Mouse (Mus musculus) myocyte (in vitro differentiated cells): ENCODE data around the gene Brd3os. TPM values are rescaled to one million over a fixed set of nuclear protein-coding genes. Genes with fewer than 3 reads are reported as not detected.

Experiments used
- H3K27me3 ChIP-seq: one replicate; pipeline ENCODE4 v1.6.1; 2011; ENCODE audit not compliant: control insufficient read depth, insufficient read depth, insufficient read length
- H3K36me3 ChIP-seq: one replicate; pipeline ENCODE4 v1.6.1; 2011; ENCODE audit not compliant: control insufficient read depth, insufficient read depth
- H3K4me2 ChIP-seq: one replicate; pipeline ENCODE4 v1.6.1; 2011; ENCODE audit warnings: low read depth, control low read depth
- H3K4me3 ChIP-seq: one replicate; pipeline ENCODE4 v1.5.1; 2011; ENCODE audit warnings: mild to moderate bottlenecking, control low read depth, moderate library complexity
- H3K79me2 ChIP-seq: one replicate; pipeline ENCODE4 v1.6.1; 2011; ENCODE audit not compliant: control insufficient read depth, insufficient read depth
- H3ac ChIP-seq: one replicate; pipeline ENCODE4 v1.6.1; 2011; ENCODE audit not compliant: control insufficient read depth, insufficient read length
- CEBPB ChIP-seq: IDR thresholded peaks from 2 replicates; pipeline ENCODE4 v1.6.1; 2011; ENCODE audit warnings: mild to moderate bottlenecking, moderate library complexity; ENCODE audit not compliant: poor library complexity, insufficient read depth, severe bottlenecking
- E2F4 ChIP-seq: IDR thresholded peaks from one replicate; pipeline ENCODE4 v1.6.1; 2011; ENCODE audit warnings: mild to moderate bottlenecking, control low read depth, moderate library complexity; ENCODE audit not compliant: insufficient read depth
- MAX ChIP-seq: IDR thresholded peaks from one replicate; pipeline ENCODE4 v1.6.1; 2011; ENCODE audit warnings: low read depth, mild to moderate bottlenecking, control low read depth
- MYOD1 ChIP-seq, 3 experiments: IDR thresholded peaks; one replicate each; pipeline ENCODE4 v1.6.1; 2011; ENCODE audit warnings: control low read depth in 2 of 3, low read depth in 2 of 3, mild to moderate bottlenecking in 2 of 3, moderate library complexity in 1 of 3; ENCODE audit not compliant: insufficient read length in 2 of 3, control insufficient read depth in 1 of 3
- MYOG ChIP-seq, 3 experiments: IDR thresholded peaks; one replicate each; pipeline ENCODE4 v1.6.1; 2011; ENCODE audit warnings: control low read depth in 2 of 3, low read depth in 2 of 3, mild to moderate bottlenecking in 2 of 3; ENCODE audit not compliant: insufficient read length in 2 of 3, control insufficient read depth in 1 of 3, insufficient read depth in 1 of 3
- POLR2A ChIP-seq: IDR thresholded peaks from one replicate; pipeline ENCODE4 v1.6.1; 2011; ENCODE audit warnings: low read depth, mild to moderate bottlenecking, control low read depth, moderate library complexity; ENCODE audit not compliant: insufficient read length
- POLR2AphosphoS2 ChIP-seq: IDR thresholded peaks from one replicate; pipeline ENCODE4 v1.6.1; 2011; ENCODE audit warnings: low read depth, control low read depth; ENCODE audit not compliant: insufficient read length
- REST ChIP-seq: IDR thresholded peaks from one replicate; pipeline ENCODE4 v1.6.1; 2011; ENCODE audit warnings: mild to moderate bottlenecking, control low read depth, moderate library complexity; ENCODE audit not compliant: insufficient read depth, insufficient read length
- SRF ChIP-seq: IDR thresholded peaks from one replicate; pipeline ENCODE4 v1.6.1; 2011; ENCODE audit warnings: low read depth; ENCODE audit not compliant: control insufficient read depth, insufficient read length
- TCF12 ChIP-seq: IDR thresholded peaks from one replicate; pipeline ENCODE4 v1.6.1; 2011; ENCODE audit warnings: mild to moderate bottlenecking, control low read depth; ENCODE audit not compliant: poor library complexity, insufficient read depth, severe bottlenecking
- TCF3 ChIP-seq: IDR thresholded peaks from one replicate; pipeline ENCODE4 v1.6.1; 2011; ENCODE audit warnings: low read depth, control low read depth; ENCODE audit not compliant: insufficient read length
- USF1 ChIP-seq: IDR thresholded peaks from one replicate; pipeline ENCODE4 v1.6.1; 2011; ENCODE audit warnings: low read depth, mild to moderate bottlenecking, control low read depth, moderate library complexity
- polyA plus RNA-seq: library from polyadenylated mRNA; unstranded; fragments of >200 nt; fragmentation: generic; extraction: Trizol; gene quantifications from one replicate; pipeline ENCODE4 v1.2.1, GENCODE M21; 2012; ENCODE audit warnings: missing spikeins

Gene Brd3os
- polyA plus RNA-seq, 1 experiment, result 28.7 TPM

- H3K4me2 ChIP-seq, result peak overlapping the region; percentile 43
- H3ac ChIP-seq, result no peak overlapping the region
- H3K36me3 ChIP-seq, result peaks cover 5% of the 10 kb centered on the region
- TF ChIP-seq CEBPB (no peak), MYOD1 (IDR thresholded peaks at IDR 0.05; ENCODE audit: control insufficient read depth in 1 of 3, insufficient read length in 2 of 3, low read depth in 2 of 3) (peak; percentile 67 to 86 (median 84)), TCF12 (peak; percentile 80), POLR2A (no peak), MYOG (IDR thresholded peaks at IDR 0.05; ENCODE audit: control insufficient read depth in 1 of 3, insufficient read depth in 1 of 3, insufficient read length in 2 of 3, low read depth in 2 of 3) (peak; percentile 75 to 95 (median 81)), TCF3 (peak; percentile 35), MAX (no peak), E2F4 (no peak), SRF (no peak)
- no peak overlapping the region for H3K4me3 ChIP-seq
- H3K79me2 ChIP-seq, result peaks cover 86% of the 10 kb centered on the region
- no peaks in the 10 kb centered on the region for H3K27me3 ChIP-seq
Observed at GRCm38 (mm10) chr2:27471170-27471584, 29.1 kb downstream of the Brd3os start.

GRCm38 (mm10) chr2:27473061-27473765, 31.1 kb downstream of the Brd3os start:
- Histone ChIP-seq H3K79me2 (peaks cover 65% of the 10 kb centered on the region), H3K36me3 (no peaks in the 10 kb centered on the region), H3K4me3 (peak overlapping the region; percentile 63), H3ac (no peak overlapping the region), H3K4me2 (peak overlapping the region; percentile 96), H3K27me3 (no peaks in the 10 kb centered on the region)
- TF ChIP-seq MAX, result no peak
- TF ChIP-seq MYOD1 (IDR thresholded peaks at IDR 0.05; ENCODE audit: control insufficient read depth in 1 of 3, insufficient read length in 2 of 3, low read depth in 2 of 3), result peak in 1 of 3 experiments; percentile 8

GRCm38 (mm10) chr2:27473911-27474310, 31.8 kb downstream of the Brd3os start:
- Histone ChIP-seq H3K4me3 (peak overlapping the region; percentile 63), H3ac (peak overlapping the region; percentile 86), H3K79me2 (peaks cover 58% of the 10 kb centered on the region), H3K36me3 (no peaks in the 10 kb centered on the region), H3K4me2 (peak overlapping the region; percentile 96), H3K27me3 (no peaks in the 10 kb centered on the region)
- no peak for TF ChIP-seq CEBPB
- TF ChIP-seq TCF3, result no peak
- TF ChIP-seq MYOD1 (IDR thresholded peaks at IDR 0.05; ENCODE audit: control insufficient read depth in 1 of 3, insufficient read length in 2 of 3, low read depth in 2 of 3), result no peak
- TF ChIP-seq E2F4, result no peak
- TF ChIP-seq SRF, result no peak
- no peak for TF ChIP-seq TCF12
- no peak for TF ChIP-seq REST
- TF ChIP-seq USF1, result no peak
- TF ChIP-seq POLR2AphosphoS2, result no peak
- TF ChIP-seq POLR2A, result no peak
- no peak for TF ChIP-seq MYOG (IDR thresholded peaks at IDR 0.05; ENCODE audit: control insufficient read depth in 1 of 3, insufficient read depth in 1 of 3, insufficient read length in 2 of 3, low read depth in 2 of 3)
- no peak for TF ChIP-seq MAX

- no peaks in the 10 kb centered on the region for H3K27me3 ChIP-seq
- peak overlapping the region; percentile 86 for H3ac ChIP-seq
- peak overlapping the region; percentile 96 for H3K4me2 ChIP-seq
- peaks cover 49% of the 10 kb centered on the region for H3K79me2 ChIP-seq
- no peaks in the 10 kb centered on the region for H3K36me3 ChIP-seq
- peak overlapping the region; percentile 63 for H3K4me3 ChIP-seq
- TF ChIP-seq MYOD1 (IDR thresholded peaks at IDR 0.05; ENCODE audit: control insufficient read depth in 1 of 3, insufficient read length in 2 of 3, low read depth in 2 of 3) (peak in 1 of 3 experiments; percentile 4), E2F4 (no peak), MYOG (IDR thresholded peaks at IDR 0.05; ENCODE audit: control insufficient read depth in 1 of 3, insufficient read depth in 1 of 3, insufficient read length in 2 of 3, low read depth in 2 of 3) (no peak), POLR2A (no peak), USF1 (no peak)
Observed at GRCm38 (mm10) chr2:27474621-27475484, 32.7 kb downstream of the Brd3os start.
